Mouse (Mus musculus) bone marrow, adult 2 months (tissue): ENCODE measurements at regions not wholly inside any gene's neighbourhood (a gene's known extent, or its start where the extent isn't known, plus 50 kb on each side); places are given as distances from the start of the nearest gene placed in this dataset.

Experiments used
- CTCF ChIP-seq: fragments of 200-500 bp; IDR thresholded peaks from 2 replicates; pipeline ENCODE4 v1.5.1; 2011; ENCODE audit warnings: low read length, control low read depth; ENCODE audit not compliant: control insufficient read depth, insufficient read depth
- POLR2A ChIP-seq: fragments of 200-500 bp; IDR thresholded peaks from 2 replicates; pipeline ENCODE4 v1.6.1; 2011; ENCODE audit warnings: low read depth, mild to moderate bottlenecking, control low read depth, low read length, borderline replicate concordance; ENCODE audit not compliant: control insufficient read depth

- TF ChIP-seq POLR2A = no peak
- peak; percentile 53 for TF ChIP-seq CTCF
Measured at GRCm38 (mm10) chr7:129754737-129755136, 163.1 kb downstream of the Wdr11 start.
